Mouse (Mus musculus) adrenal gland, adult 8-10 months (tissue): Measurements from ENCODE around the gene Ttll12. TPM values are rescaled to one million over a fixed set of nuclear protein-coding genes. Genes with fewer than 3 reads are reported as not detected.

ENCODE experiments used
- DNase-seq: peaks from one replicate; pipeline ENCODE4 v3.0.0; 2022
- total RNA-seq, 4 experiments: library from RNA; stranded (reverse); gene quantifications; 2 replicates each; pipeline ENCODE4 v1.2.4; 2022

Gene Ttll12
- total RNA-seq, 4 experiments from 2014 or later, result 38.9 to 46.7 (median 42.5) TPM

DNA sequence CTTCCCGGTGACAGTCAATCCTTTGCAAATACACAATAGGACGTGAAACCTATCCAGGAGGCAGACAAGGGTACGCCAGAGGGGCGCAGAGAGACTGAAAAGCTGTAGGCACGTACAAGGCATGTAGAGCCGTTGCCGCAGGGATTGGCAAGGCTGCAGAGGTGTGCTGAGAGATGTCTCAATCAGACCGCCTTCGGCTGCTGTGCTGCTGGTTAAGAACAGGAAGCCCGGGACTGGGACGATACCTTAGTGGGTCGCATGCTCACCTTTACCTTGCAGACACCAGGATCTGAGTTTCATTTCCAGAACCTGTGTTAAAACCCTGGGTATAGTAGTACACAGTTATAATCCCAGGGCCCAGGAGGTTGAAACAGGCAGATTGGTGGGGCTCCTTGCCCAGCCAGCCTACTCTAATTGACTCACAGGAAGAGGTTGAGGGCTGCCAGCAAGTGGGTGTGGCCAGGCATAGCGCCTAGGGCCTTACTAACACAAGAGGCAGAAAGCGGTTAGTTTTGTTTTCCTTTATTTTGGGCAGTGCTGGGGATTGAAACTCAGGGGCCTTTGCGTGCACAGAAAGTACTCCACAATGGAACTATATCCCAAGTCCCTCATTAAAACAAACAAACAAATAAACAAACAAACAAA is 32.2 kb downstream of the Ttll12 start:
- DNase-seq, result peak; percentile 88

DNA sequence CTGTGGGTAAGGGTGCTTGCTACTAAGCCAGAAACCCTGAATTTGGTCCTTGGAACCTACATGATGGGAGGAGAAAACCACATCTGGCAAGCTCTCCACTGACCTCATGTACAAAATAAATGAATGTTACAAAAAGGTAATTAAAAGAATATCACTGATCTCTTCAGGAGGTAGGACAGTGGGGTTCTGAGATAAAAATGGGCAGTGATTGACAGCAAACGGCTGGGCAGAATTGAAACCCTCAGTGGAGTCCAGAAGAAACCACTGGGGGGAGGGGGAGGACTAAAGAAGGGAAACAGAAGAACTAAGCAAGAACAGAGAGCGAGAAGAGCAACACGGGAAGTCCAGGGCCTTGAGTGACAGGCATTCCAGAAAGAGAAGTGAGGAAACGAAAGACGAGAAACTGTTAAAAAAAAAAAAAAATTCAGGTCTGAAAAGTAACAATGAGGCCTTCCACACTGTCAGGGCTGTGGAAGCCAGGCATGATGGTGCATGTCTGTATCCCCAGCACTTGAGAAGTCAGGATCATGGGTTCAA is 33.9 kb downstream of the Ttll12 start:
- no peak for DNase-seq

DNA sequence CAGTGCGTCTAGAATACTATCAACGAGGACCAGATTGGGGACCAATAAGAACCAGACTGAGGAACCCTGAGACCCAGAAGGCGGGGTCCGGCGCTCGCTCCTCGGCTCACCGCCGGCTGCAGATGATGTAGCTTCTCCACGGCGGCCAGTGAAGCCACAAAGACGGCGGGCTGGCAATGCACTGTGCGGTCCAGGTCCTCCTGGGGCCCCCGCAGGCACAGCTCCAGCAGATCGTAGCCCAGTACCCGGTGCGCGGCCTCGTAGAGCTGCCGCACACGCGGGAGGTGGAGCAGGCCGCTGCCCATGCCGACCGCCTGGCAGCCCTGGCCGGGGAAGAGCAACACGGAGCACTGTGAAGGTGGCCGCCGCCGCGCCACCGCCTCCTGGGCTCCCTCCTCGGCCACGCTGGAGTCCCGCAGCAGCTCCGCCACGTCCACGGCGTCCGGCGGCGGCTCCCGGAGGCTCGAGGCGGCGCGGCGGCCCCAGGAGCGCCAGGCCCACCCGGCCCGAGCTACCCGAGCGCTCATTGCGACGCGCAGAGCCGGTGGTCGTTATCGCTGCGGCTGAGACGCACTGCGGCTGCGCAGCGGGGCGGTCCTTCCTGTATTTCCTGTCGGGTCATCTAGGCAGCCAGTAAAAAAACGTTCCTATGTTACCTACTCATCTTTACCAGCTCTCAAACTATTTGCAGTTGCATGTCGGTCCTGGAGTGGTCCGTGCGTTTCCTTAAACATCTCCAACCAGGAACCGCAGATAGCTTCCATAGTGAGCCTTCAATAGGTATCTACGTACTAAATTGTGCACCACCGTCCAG is 39.6 kb downstream of the Ttll12 start:
- peak; percentile 79 for DNase-seq

DNA sequence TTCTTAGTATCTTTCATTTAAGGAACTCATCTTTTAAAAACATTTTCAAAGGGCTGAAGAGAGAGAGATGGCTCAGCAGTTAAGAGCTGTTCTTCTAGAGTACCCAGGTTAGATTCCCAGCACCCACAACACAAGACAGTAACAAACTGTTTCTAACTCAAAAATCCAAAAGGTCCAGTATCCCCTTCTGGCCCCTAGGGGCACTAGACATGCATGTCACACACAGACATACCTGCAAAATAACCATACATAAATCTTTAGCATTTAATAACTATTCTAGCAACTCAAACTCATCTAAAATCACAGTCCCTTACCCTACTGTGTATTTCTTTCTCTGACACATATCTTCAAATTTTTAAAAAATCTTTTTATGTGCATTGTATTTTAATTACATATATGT is 41.1 kb downstream of the Ttll12 start:
- DNase-seq, result no peak

DNA sequence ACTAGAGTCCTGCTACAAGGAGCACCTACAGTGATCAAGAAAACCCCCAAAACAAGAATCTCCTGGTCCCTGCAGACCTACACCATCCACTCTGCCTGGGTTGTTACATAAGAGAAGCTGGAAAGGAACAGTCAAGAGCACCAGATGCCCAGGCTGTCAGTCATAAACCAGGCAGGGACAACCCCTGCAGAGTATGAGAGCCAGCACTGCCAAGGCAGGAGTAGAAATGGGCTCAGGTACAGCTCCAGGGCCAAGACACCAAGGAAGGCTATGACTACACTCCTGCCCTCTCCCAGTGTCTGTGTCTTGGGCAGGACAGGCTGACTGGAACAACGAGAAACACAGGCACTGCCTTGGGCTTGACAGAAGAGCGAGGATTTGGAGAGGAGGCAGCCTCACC is 44.8 kb downstream of the Ttll12 start:
- no peak for DNase-seq

DNA sequence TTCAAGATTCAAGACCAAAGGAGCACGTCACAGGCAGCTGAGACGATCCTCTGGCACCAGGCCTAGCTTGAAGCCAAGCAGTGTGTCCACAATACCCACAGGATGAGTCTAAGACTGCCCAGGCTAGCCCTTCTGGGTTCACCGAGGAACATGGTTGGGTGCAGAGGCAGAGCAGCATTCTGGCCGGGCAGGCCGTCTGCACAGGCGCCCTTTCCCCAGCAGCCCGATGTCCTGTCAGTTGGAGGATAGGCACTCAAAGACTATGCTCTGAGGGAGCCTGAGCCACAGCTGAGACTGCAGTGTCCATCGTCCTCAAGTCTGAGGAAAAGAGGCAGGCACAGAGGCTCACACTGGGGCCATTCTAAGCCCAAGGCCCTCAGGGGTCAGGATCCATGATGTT is 47.8 kb downstream of the Ttll12 start:
- no peak for DNase-seq

DNA sequence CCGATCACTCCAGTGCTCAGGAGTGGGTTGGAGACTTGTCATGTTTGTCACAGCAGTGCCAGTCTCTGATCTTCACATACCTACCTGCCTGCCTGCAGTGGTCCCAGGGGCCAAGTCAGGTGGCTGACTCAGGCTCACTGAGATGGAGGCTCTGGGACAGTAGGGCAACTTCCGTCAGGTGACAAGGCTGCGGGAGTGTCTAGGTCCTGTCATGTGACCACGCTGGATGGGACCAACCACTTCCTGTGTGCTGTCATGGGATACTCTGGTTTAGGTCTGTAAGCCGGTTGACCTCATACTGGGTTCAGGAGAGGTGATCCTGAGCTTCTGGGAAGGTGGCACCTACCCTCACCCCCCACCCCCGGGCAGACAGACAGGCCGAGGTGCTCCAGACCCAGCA is 48.9 kb downstream of the Ttll12 start:
- no peak for DNase-seq

DNA sequence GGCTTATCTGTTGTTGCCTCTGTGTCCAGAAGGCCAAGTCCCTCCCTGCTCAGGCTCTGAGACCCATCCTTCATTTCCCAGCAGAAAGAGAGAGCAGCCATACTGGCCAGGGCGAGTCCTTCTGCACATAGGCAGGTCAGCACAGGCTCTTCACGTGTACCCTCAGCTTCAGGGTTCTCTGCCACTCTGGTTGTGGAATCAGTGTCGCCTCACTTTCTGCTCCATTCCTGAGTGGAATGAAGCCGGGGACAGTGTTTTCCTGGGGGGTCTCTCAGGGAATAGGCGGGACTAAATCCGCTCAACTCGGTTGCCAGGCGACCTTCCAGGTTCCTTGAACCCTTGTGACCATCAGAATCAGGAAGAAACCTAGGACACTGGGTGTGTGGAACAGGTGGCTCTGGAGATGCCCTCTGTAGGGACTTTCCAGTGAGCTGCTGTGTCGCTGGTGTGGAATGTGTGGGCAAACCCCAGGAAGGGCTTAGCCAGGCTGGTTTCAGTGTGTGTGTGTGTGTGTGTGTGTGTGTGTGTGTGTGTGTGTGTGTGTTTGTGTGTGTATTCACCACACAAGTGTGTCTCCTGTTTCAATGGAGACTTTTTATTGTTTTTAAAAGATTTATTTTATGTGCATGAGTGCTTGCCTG is 53.2 kb downstream of the Ttll12 start:
- DNase-seq, result no peak

DNA sequence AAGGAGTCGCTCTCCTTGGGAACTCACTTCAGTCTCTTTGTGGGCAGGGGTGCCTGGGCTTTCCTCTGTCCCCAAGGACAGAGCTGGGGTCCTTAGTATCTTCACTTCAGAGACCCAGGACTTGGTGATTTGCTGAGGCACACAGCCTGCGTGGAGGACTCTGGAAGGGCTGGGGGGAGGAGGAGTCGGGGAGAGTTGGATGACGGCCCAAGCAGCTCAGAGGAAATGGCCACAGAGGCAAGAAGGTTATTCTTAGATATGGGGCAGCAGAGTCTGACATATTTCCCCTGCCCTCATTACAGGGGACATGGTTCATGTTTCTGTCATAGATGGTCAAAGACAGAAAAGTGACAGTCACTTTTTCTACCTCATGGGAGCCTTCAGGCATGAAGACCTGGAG is 55.1 kb downstream of the Ttll12 start:
- DNase-seq, result peak; percentile 46

DNA sequence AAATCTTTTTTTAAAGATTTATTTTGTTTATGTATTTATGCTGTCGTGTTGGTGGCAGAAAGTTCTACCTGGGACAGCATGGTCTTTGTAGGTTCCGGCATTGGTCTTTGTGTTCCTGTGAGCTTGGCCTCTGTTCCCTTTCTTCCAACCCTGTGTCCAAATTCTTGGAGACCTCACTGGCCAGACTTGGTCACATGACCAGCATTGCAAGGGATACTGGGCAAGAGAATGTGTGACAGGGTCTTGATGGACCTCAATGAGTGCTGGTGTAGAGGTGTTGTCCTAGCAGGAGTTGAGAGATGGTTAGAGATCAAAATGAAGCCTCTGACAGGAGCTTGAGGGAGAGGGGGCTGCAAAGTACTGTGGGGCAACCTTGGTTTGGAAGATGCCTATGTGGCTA is 56.1 kb downstream of the Ttll12 start:
- DNase-seq, result no peak

DNA sequence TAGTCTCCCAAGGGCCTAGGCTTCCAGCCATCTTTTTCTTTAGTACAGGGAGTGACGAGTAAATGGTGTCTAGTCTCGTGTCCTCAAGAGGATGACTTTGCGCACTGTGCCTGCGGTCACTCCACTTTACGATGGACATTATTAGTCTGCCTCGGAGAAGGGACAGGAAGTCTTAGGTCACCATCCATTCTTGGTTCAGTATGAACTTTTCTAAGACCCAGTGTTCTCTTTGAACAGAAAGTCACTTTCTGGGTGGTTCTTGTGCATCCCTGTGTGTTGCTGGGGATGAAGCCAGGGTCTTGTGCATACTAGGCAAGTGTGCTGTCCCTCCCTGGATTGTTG is 59.1 kb downstream of the Ttll12 start:
- DNase-seq, result no peak

DNA sequence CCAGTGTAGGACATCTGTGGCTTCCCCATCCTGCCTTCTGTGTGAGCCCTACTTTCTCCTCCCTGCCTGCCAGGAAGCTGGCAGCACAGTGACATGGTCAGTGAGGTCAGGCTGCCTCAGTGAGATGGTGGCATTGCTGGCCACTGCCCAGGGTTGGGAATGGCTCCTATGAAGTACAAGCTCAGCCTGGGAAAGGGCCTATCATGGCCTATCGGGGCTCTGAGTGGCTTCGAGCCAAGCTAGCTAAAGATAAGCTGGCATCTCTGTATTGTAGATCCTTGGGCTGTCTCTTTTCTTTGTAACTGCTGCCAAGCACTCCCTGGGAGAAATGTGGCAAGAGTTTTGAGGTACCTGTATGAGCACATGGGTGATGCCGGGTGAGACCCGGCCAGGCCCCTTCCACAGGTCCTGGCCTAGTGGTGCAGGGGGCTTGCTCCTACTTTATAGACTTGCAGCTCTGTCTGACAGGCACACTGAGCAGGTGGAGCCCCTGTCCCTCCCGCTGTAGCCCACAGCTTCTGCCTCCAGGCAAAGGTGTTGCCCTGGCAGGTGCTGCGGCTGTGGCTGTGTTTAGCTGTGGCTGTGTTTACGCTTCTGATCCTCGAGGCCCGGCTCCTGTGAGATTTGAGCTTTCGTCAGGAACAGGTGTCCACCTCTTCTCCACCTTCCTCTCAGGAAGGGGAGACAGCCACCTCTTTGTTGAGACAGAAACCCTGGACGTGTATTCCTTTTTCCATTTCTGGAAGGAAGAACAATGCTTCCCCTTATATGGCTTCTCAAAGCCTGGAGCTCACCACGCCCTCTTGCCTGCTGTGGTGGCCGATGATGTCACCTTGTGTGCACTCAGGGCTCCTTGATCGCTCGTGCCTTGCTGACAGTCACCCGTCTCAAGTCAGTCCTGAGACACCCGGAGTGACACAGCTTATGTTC is 59.7 kb downstream of the Ttll12 start:
- DNase-seq, result no peak

DNA sequence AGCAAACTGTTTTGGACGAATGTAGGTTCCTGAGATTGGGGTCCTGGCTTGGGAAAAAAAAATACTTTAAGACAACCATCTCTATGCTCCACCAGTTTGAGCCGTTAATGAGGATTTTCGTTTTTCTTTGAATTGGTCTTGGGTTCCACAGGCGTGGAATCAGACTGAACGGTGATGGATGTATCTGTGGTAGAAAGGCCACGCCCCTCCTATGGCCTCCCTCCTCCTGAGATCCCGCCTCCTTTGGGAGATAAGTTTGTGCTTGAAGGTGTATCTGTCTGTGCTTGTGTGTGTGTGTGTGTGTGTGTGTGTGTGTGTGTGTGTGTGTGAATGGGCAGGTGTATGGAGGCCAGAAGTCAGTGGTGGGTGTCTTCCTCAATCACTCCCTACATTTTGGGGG is 62.4 kb downstream of the Ttll12 start:
- no peak for DNase-seq

DNA sequence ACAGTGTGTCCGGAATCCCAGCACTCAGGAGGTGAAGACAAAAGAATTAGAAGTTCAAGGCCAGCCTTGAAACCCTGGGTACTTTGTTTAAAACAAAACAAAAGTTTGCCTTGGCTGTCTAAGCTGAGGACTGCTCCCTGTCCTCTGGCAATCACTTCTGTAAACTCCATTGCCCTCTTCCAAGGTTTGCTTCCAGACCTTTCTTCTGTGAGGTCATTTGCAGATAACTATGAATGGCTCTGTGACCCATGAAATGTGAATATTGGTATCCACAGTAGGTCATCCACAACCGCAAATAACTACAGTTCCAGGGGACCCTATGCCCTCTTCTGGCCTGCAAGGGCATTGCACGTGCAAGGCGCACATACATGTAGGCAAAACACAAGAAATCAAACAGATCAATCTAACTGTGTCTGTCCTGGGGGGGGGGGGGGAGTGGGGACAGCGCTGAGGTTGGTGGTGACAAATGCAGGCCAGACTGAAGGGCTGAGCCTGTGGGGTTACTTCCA is 62.9 kb downstream of the Ttll12 start:
- DNase-seq, result no peak

DNA sequence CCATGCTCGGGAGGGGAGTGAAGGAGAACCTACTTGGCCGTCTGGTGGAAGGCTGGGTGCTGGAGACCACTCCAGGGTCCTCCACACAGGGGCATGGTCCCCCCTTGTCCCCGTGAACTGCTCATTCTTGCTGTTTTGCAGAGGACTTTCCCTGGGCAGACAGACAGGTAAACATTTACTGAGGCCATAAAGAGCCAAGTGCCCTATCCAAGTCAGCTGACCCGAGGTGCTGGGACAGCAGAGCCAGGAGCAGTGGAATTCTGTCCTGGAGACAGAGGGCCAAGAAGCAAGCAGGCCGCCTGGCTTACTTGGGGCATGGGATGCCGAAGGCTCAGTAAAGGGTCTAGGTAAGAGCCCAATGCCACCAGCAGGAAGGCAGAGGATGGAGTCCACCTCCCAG is 64.3 kb downstream of the Ttll12 start:
- no peak for DNase-seq

DNA sequence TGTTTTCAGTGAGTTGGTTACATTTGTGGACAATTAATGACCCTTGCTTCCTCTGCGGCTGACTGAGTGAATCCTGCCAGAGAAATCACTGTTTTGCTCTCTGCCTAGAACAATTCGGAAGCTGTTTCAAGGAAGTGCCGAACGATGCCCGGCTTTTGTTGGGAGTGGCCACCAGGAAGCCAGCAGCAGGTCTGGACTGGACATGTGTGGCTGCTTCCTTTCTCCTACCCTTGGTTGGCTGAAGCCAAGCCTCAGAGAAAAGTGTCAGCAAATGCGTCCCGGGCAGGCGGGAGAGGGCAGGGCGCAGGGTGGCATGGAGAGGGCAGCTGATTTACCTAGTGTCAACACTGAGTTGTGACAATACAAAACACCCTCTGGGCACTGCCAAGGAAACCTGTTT is 64.7 kb downstream of the Ttll12 start:
- DNase-seq, result no peak

DNA sequence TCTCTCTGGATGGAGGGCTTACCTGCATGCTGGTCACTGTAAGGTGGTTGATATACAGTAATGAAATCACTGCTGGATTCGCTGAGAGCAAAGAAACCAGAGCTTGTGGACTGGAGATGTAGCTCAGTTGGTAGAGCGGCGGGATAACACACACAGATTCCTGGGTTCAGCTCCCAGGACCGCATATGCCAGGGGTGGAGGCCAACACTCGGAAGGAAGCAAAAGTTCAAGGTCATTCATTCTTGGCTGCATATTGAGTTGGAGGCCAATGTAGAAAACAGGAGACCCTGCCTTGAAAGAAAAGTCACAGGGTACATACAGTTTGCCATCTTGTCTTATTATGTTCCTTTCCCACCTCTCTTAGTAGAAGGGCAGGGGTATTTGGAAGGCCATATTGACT is 65.2 kb downstream of the Ttll12 start:
- no peak for DNase-seq

DNA sequence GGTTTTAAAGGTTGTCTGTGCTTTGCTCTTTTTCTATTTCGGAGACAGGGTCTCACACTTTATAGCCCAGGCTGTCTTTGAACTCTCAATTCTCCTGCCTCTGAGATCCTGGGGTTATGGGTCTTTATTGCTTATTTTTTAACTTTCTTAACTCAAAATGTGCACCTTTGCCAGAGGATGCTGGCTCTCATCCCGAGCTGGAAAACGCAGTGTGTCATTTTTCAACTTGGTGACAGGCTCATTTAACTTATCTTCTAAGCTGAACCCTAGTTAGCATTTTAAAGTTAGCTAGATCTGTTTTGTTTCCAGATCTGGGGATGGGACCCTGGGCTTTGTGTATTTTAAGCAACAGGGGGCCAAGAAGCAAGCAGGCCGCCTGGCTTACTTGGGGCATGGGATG is 66.1 kb downstream of the Ttll12 start:
- DNase-seq, result no peak

DNA sequence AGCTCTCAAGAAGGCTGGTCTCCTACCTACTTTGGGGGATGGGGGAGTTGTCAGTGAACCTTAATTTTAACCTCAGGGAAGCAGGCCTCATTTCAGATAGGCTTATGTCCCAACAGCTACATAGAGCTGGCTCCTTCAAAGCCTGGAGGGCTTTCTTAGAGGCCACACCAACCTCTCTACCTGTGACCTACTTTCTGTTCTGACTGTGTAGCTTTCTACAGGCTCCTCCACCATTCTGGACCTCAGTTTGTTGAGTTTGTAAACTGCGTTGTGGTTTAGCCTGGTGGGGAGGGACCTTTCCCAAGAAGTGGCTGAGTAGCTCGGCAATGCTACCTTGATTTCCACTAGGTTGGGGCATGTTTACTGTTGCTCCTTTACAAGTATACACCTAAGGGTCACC is 67.2 kb downstream of the Ttll12 start:
- DNase-seq, result no peak

DNA sequence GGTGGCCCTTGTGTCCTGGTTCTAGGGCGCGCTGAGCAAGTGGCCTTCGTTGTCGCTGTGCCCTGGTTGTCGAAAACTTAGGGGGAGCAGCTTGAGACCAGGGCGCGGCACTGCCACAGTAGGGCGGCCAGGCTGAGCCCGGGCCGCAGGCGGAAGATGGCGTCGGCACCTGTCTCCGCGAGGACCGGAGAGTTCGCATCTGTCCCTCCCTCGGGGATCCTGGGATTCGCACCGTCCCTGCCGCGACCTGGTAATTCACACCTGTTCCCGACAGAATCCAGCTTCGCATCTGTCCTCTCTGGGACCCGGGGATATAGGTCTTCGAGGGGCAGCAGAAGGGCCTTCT is 67.9 kb downstream of the Ttll12 start:
- DNase-seq, result no peak

DNA sequence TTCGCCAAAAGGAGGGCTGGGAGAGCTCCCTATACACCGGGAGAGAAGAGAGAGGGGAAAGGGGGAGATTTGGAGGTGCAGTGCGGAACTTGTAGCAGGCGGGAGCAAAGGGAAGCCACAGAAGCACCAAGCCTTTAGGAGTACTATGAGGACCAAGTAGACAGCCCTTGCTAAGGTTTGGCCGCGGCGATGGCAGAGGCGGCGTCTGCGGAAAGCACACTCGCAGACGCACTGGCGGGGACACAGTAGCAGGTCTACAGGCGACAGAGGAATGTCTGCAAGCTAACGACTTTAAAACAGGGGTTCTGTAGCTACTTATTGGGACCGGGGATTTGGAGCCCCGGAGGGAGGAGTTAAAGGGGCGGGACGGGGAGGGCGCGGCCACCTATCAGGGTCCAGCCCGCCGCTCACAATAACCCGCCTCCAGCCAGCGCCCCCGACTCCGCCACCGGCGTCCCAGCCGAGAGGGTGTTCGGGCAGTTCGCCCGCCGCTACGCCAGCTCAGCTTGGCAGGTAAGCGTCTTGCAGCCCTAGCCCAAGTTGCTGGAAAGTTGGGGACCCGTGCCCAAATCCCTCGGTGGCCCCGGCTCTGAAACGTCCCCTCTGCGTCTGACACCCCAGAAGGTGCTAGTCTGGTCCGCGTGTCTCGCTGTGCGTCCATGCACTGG is 68.4 kb downstream of the Ttll12 start, which contains the start of gene Bik:
Bik (plus strand) TSS at position 439 of the 668 bp plus-strand sequence.
- peak; percentile 41 for DNase-seq
